Mouse (Mus musculus): Measurements from ENCODE around the gene Cntrob. TPM values are rescaled to one million over a fixed set of nuclear protein-coding genes. Genes with fewer than 3 reads are reported as not detected.
A peak's percentile ranks its signal among the peaks of the same experiment; 100 is the strongest.
"Not testable (repeated sequence)": the region's sequence is repeated elsewhere in the genome, so short reads cannot be mapped to it uniquely, and the experiment has no call there.

The Cntrob gene
- total RNA-seq, 2 experiments from 2014 or later, result 2.8 to 3.1 TPM

GRCm38 (mm10) chr11:69356544-69356943 is 33.0 kb upstream of the Cntrob start:
- no peak for DNase-seq
- intact Hi-C loops (cut with DNase I), result no loop called here

GRCm38 (mm10) chr11:69346441-69346840 is 22.9 kb upstream of the Cntrob start:
- no peak for DNase-seq
- intact Hi-C loops (cut with DNase I), result no loop called here

GRCm38 (mm10) chr11:69340161-69341131 is 16.9 kb upstream of the Cntrob start, which contains the start of gene Rnf227:
Gene Rnf227 (plus strand): TSS chr11:69340461.
- intact Hi-C loops (cut with DNase I), result loop anchor here (2.0 kb wide), 1 partner anchor 24 kb away; no protein-coding TSS in a partner anchor
- DNase-seq, result peak; percentile 66 to 83

- intact Hi-C loops (cut with DNase I), result loop anchor here (5.0 kb wide), 2 partner anchors 53 to 62 kb away; no protein-coding TSS in a partner anchor
- DNase-seq, result no peak
Measured at GRCm38 (mm10) chr11:69334796-69335195, 11.2 kb upstream of the Cntrob start.

GRCm38 (mm10) chr11:69333922-69334321 is 10.3 kb upstream of the Cntrob start:
- DNase-seq, result no peak
- intact Hi-C loops (cut with DNase I), result loop anchor here (5.0 kb wide), 2 partner anchors 53 to 62 kb away; no protein-coding TSS in a partner anchor

GRCm38 (mm10) chr11:69332713-69333253 is 9.2 kb upstream of the Cntrob start:
- intact Hi-C loops (cut with DNase I), result loop anchor here (5.0 kb wide), 2 partner anchors 55 to 60 kb away; no protein-coding TSS in a partner anchor

GRCm38 (mm10) chr11:69331929-69332405 is 8.4 kb upstream of the Cntrob start:
- peak; percentile 66 to 69 for DNase-seq
- intact Hi-C loops (cut with DNase I), result loop anchor here (5.0 kb wide), 2 partner anchors 55 to 60 kb away; no protein-coding TSS in a partner anchor

More at GRCm38 (mm10) chr11:69332713-69333253, 9.2 kb upstream of the Cntrob start:
- no peak for DNase-seq

GRCm38 (mm10) chr11:69331152-69331551 is 7.6 kb upstream of the Cntrob start:
- intact Hi-C loops (cut with DNase I), result loop anchor here (5.0 kb wide), 2 partner anchors 56 to 59 kb away; no protein-coding TSS in a partner anchor
- DNase-seq, result no peak

GRCm38 (mm10) chr11:69328517-69328916 is 4.9 kb upstream of the Cntrob start:
- intact Hi-C loops (cut with DNase I), result no loop called here
- no peak for DNase-seq

- intact Hi-C loops (cut with DNase I), result loop anchor here (2.0 kb wide), 1 partner anchor 41 kb away; the partner anchor contains the start of gene Chd3
- DNase-seq, result no peak
Measured at GRCm38 (mm10) chr11:69327648-69328047, 4.1 kb upstream of the Cntrob start.

GRCm38 (mm10) chr11:69327157-69327442 is 3.5 kb upstream of the Cntrob start:
- DNase-seq, result no peak
- intact Hi-C loops (cut with DNase I), result loop anchor here (2.0 kb wide), 1 partner anchor 42 kb away; the partner anchor contains the start of gene Chd3

GRCm38 (mm10) chr11:69326408-69327156 is 3.0 kb upstream of the Cntrob start:
- intact Hi-C loops (cut with DNase I), result loop anchor here (2.0 kb wide), 1 partner anchor 42 kb away; the partner anchor contains the start of gene Chd3
- DNase-seq, result no peak

- intact Hi-C loops (cut with DNase I), result loop anchor here (2.0 kb wide), 1 partner anchor 43 kb away; the partner anchor contains the start of gene Chd3
- peak; percentile 84 for DNase-seq
Measured at GRCm38 (mm10) chr11:69325628-69326407, 2.2 kb upstream of the Cntrob start, which contains the start of gene Kcnab3. Gene Kcnab3 (plus strand): TSS chr11:69326258.

GRCm38 (mm10) chr11:69324749-69325148 is 1.2 kb upstream of the Cntrob start:
- DNase-seq, result no peak
- intact Hi-C loops (cut with DNase I), result no loop called here

GRCm38 (mm10) chr11:69322693-69323471 is 693 bp downstream of the Cntrob start:
- intact Hi-C loops (cut with DNase I), result no loop called here
- DNase-seq, result no peak

GRCm38 (mm10) chr11:69322010-69322409 is 1.6 kb downstream of the Cntrob start:
- no peak for DNase-seq
- intact Hi-C loops (cut with DNase I), result no loop called here

- no peak for DNase-seq
- intact Hi-C loops (cut with DNase I), result no loop called here
Measured at GRCm38 (mm10) chr11:69321580-69321979, 2.0 kb downstream of the Cntrob start.

GRCm38 (mm10) chr11:69318000-69318399 is 5.6 kb downstream of the Cntrob start:
- DNase-seq; intact Hi-C loops (cut with DNase I): not testable (repeated sequence)

- DNase-seq, result no peak
- intact Hi-C loops (cut with DNase I), result no loop called here
Measured at GRCm38 (mm10) chr11:69316361-69316760, 7.2 kb downstream of the Cntrob start.

All from heart, postnatal 36 days (tissue).